Mouse (Mus musculus): Measurements from ENCODE around the gene Arih2.

DNA sequence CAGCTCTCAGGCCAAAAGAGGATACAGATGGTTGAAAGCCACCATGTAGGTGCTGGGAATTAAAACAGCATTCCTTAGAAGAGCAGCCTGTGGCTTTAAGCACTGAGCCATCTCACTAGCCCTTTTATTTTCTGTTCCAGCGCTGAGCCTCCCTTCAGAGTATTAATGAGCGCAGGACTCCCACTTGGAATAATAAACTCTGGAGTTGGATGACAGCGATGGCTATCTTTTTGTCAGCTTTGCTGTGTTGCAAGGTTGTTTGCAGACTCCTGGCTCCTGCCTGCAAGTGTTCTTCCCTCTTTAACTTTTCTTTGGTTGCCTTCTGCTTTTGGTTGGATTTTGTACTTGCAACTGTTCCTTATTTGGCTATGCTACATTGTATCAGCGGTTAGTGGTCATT lies 44.8 kb upstream of the Arih2 start:
- TF ChIP-seq CTCF (IDR thresholded peaks at IDR 0.05; ENCODE audit: low read depth, low read length) (no peak), POLR2A (IDR thresholded peaks at IDR 0.05; ENCODE audit: extremely low read depth, insufficient read depth, low read length) (no peak)
